Mouse (Mus musculus): ENCODE results near the gene Angel1. TPM values are rescaled to one million over a fixed set of nuclear protein-coding genes. Genes with fewer than 3 reads are reported as not detected.
A peak's percentile ranks its signal among the peaks of the same experiment; 100 is the strongest.

The Angel1 gene
- polyA plus RNA-seq, 1 experiment from 2014 or later = 0.80 TPM

DNA sequence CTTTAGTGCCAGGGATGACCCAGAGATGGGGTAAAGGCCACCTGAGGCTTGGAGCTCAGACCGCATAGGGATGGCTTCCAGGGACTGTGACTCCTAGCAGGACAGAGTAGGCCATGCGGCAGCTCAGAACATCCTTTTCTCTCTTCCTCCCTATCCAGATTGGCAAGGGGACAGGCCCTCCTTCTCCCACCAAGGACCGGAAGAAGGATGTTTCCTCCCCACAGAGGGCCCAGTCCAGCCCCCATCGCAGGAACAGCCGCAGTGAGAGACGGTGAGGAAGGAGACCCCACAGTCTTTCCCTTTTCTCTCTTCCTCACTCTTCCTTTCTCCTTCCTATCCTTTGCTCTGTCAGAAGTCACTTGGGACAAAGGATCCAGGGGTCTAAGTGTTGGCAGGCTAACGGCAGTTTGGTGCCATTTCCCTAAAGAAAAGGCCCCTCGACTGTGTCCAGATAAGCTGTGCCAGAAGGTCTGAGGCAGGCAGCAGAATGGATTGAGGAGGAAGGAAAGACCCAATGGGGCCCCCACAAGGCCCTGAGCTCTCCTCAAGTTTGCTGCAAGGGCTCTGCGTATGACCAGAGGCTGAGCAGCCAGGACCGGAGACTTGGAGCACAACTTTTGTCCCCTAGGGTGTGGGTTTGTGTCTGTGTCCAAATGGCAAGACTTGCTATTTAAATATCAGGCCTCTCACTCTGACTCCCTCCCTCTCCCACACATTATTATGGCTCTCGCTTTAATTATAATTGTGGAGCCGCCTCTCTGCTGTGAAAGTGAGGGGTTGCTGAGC, 35.4 kb downstream of the Angel1 start:
- H3K27ac ChIP-seq (ENCODE audit: low read depth) = 0 out of 2 replicates have a peak overlapping the region, but pooled peaks have one; percentile 34
- H3K9ac ChIP-seq (replicated peaks) = no peak overlapping the region
- H3K4me1 ChIP-seq (ENCODE audit: insufficient read depth) = peaks cover 3% of the 10 kb centered on the region; the same call in 1 of the 2 replicates
- no peak overlapping the region for H3K4me3 ChIP-seq (ENCODE audit: low read depth, low read length)
- no peaks in the 10 kb centered on the region for H3K27me3 ChIP-seq (ENCODE audit: insufficient read depth, low read length)
- ATAC-seq (no peak), DNase-seq (no peak)
- TF ChIP-seq EP300 (IDR thresholded peaks at IDR 0.05; ENCODE audit: low read depth) (no peak), CTCF (IDR thresholded peaks at IDR 0.05; ENCODE audit: low read depth) (no peak)
- H3K9me3 ChIP-seq (ENCODE audit: low read length) = no peaks in the 10 kb centered on the region
- H3K36me3 ChIP-seq (replicated peaks; ENCODE audit: insufficient read depth, low read length) = no peaks in the 10 kb centered on the region
- WGBS (ENCODE audit: insufficient replicate concordance) = 41% methylated on average over 12 of the region's 12 CpGs
- H3K4me2 ChIP-seq (ENCODE audit: low read depth, low read length) = no peak overlapping the region

DNA sequence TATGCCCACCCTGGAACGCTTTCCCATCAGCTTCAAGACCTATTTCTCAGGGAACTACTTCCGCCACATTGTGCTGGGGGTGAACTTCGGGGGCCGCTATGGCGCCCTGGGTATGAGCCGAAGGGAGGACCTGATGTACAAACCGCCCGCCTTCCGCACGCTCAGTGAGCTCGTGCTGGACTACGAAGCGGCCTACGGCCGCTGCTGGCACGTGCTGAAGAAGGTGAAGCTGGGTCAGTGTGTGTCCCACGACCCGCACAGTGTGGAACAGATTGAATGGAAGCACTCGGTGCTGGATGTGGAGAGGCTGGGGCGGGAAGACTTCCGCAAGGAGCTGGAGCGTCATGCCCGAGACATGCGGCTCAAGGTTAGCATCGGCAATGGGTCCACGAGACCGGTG, 37.3 kb downstream of the Angel1 start:
- no peak overlapping the region for H3K27ac ChIP-seq (ENCODE audit: low read depth)
- no peak for TF ChIP-seq EP300 (IDR thresholded peaks at IDR 0.05; ENCODE audit: low read depth)
- TF ChIP-seq CTCF (IDR thresholded peaks at IDR 0.05; ENCODE audit: low read depth) = no peak
- H3K4me1 ChIP-seq (ENCODE audit: insufficient read depth) = peaks cover 3% of the 10 kb centered on the region; the same call in 1 of the 2 replicates
- ATAC-seq (no peak), DNase-seq (no peak)
- no peak overlapping the region for H3K4me3 ChIP-seq (ENCODE audit: low read depth, low read length)
- H3K36me3 ChIP-seq (replicated peaks; ENCODE audit: insufficient read depth, low read length) = no peaks in the 10 kb centered on the region
- no peak overlapping the region for H3K9ac ChIP-seq (replicated peaks)
- no peak overlapping the region for H3K4me2 ChIP-seq (ENCODE audit: low read depth, low read length)
- 94% methylated on average over 27 of the region's 27 CpGs for WGBS (ENCODE audit: insufficient replicate concordance)
- no peaks in the 10 kb centered on the region for H3K27me3 ChIP-seq (ENCODE audit: insufficient read depth, low read length)
- no peaks in the 10 kb centered on the region for H3K9me3 ChIP-seq (ENCODE audit: low read length)

DNA sequence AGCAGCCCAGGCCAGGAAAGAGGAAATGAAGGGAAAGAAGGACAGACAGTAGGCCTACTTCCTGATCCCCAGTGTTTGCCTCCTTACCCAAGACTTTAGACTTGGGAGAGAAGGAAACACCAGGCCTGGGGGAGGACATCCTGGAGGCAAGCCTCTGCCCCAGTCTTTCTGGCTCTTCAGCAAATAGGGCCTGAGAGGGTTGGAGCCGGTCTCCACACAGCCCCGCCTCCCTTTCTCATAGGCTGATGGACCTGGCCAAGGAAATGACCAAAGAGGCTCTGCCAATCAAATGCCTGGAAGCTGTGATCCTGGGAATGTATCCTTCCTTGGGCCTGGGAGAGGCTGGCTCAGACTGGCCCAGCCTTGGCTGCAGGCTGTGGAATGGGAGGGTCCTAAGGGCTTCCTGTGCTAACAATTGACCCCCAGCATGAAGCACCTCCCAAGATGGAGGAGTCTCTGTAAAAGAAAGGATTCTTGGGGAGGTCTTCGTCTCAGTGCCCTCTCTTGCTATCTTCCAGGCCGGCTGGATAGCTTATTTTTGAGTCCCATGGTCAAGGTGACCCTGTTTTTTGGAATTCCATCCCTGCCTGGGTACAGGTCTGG, 38.2 kb downstream of the Angel1 start:
- WGBS (ENCODE audit: insufficient replicate concordance) = 68% methylated on average over 4 of the region's 4 CpGs
- ATAC-seq (peak; percentile 58), DNase-seq (no peak)
- no peak overlapping the region for H3K9ac ChIP-seq (replicated peaks)
- peaks cover 3% of the 10 kb centered on the region; the same call in 1 of the 2 replicates for H3K4me1 ChIP-seq (ENCODE audit: insufficient read depth)
- H3K9me3 ChIP-seq (ENCODE audit: low read length) = no peaks in the 10 kb centered on the region
- TF ChIP-seq EP300 (IDR thresholded peaks at IDR 0.05; ENCODE audit: low read depth) = no peak
- no peaks in the 10 kb centered on the region for H3K36me3 ChIP-seq (replicated peaks; ENCODE audit: insufficient read depth, low read length)
- H3K27me3 ChIP-seq (ENCODE audit: insufficient read depth, low read length) = no peaks in the 10 kb centered on the region
- H3K27ac ChIP-seq (ENCODE audit: low read depth) = no peak overlapping the region
- no peak overlapping the region for H3K4me3 ChIP-seq (ENCODE audit: low read depth, low read length)
- no peak overlapping the region for H3K4me2 ChIP-seq (ENCODE audit: low read depth, low read length)

DNA sequence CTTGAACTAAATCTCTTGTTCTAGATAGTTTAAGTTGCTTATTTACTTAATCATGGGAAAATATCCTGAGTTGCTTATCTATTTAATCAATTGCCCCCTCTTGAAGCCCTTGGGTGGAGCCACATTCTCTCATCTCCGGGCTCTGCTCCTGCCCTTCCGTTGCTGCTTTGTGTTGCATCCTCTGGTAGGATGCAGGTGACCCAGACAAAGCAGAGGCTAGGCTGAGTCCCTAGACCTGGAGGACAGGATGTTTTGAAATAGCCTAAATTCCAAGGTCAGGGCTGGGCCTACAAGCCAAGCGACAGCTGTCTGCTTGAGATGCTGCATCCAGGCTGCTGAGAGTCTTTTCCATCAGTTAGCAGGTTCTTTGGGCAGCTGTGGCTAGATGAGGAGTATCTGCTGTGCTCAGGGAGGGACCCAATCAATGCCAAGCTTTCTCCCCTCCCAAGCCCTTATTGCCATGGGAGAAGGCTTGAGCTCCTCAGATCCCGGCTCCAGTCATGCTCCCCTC, 38.8 kb downstream of the Angel1 start:
- Histone ChIP-seq H3K27me3 (ENCODE audit: insufficient read depth, low read length) (no peaks in the 10 kb centered on the region), H3K9ac (replicated peaks) (no peak overlapping the region), H3K4me1 (ENCODE audit: insufficient read depth) (peaks cover 3% of the 10 kb centered on the region; the same call in 1 of the 2 replicates), H3K4me3 (ENCODE audit: low read depth, low read length) (no peak overlapping the region), H3K4me2 (ENCODE audit: low read depth, low read length) (no peak overlapping the region), H3K27ac (ENCODE audit: low read depth) (0 out of 2 replicates have a peak overlapping the region, but pooled peaks have one; percentile 40), H3K36me3 (replicated peaks; ENCODE audit: insufficient read depth, low read length) (no peaks in the 10 kb centered on the region), H3K9me3 (ENCODE audit: low read length) (no peaks in the 10 kb centered on the region)
- DNase-seq = no peak
- TF ChIP-seq EP300 (IDR thresholded peaks at IDR 0.05; ENCODE audit: low read depth) (no peak), CTCF (IDR thresholded peaks at IDR 0.05; ENCODE audit: low read depth) (no peak)
- peak; percentile 8; the same call in 1 of the 2 replicates for ATAC-seq
- WGBS (ENCODE audit: insufficient replicate concordance) = 45% methylated on average over 4 of the region's 4 CpGs

DNA sequence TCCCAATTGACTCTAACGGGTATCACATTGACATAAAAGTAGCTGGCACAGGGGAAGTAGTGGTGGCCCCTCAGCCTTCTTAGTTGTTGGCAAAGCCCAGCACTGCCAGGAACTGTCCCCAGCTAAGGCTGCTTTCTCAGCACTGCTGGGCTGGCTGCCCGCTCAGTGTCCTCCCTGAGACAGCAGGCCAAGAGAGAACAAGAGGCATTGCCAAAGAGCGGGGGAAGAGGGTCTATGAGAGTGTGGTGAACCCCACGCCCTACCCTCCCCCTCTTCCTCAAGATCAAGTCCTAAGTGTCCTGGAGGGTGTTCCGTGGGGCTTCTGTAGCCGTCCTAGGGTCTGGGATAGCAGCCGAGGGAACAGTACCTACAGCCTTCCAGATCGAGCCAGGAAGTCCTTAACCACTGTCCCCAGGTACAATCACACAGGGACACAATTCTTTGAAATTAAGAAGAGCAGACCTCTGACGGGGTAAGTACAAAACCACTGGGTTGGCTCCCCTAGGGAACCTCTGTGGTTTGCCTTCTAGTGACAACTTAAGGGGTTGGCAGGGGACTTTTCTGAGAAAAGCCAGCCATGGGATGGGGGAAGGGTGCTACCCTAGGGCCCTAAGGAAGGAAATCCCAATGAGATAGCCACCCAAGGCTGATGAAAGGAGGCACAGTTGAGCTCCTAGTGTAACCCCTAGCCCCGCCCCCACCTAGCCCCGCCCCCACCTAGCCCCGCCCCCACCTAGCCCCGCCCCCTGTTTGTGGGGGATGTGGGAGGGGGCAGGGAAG, 39.5 kb downstream of the Angel1 start:
- no peaks in the 10 kb centered on the region for H3K27me3 ChIP-seq (ENCODE audit: insufficient read depth, low read length)
- ATAC-seq (peak; percentile 50), DNase-seq (peak; percentile 29)
- 21% methylated on average over 12 of the region's 13 CpGs for WGBS (ENCODE audit: insufficient replicate concordance)
- H3K36me3 ChIP-seq (replicated peaks; ENCODE audit: insufficient read depth, low read length) = no peaks in the 10 kb centered on the region
- H3K4me1 ChIP-seq (ENCODE audit: insufficient read depth) = peaks cover 3% of the 10 kb centered on the region; the same call in 1 of the 2 replicates
- no peak overlapping the region for H3K9ac ChIP-seq (replicated peaks)
- no peak overlapping the region for H3K4me2 ChIP-seq (ENCODE audit: low read depth, low read length)
- H3K9me3 ChIP-seq (ENCODE audit: low read length) = no peaks in the 10 kb centered on the region
- no peak overlapping the region for H3K4me3 ChIP-seq (ENCODE audit: low read depth, low read length)
- H3K27ac ChIP-seq (ENCODE audit: low read depth) = peak overlapping the region; percentile 17
- TF ChIP-seq CTCF (IDR thresholded peaks at IDR 0.05; ENCODE audit: low read depth) (no peak), EP300 (IDR thresholded peaks at IDR 0.05; ENCODE audit: low read depth) (no peak)

DNA sequence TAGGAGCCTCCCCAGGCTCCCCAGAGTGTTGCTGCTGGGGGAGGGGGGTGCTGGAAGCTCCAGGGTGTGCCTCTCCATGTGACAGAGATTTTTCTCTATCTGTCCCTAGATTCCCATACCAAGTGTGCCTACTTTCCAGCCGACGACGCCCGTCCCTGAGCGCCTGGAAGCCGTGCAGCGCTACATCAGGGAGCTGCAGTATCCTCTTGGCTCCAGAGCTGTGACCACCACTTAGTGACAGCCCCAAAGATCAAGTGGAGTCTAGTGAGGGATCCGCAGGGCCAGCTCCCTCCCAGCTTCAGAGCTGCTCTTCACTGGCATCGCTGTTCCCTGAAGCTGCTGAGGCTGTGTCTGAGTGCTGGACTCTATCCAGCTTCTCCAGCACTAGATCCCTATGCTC, 41.0 kb downstream of the Angel1 start:
- Histone ChIP-seq H3K9ac (replicated peaks) (no peak overlapping the region), H3K27ac (ENCODE audit: low read depth) (no peak overlapping the region), H3K27me3 (ENCODE audit: insufficient read depth, low read length) (peaks cover 6% of the 10 kb centered on the region), H3K4me1 (ENCODE audit: insufficient read depth) (peaks cover 3% of the 10 kb centered on the region; the same call in 1 of the 2 replicates), H3K4me3 (ENCODE audit: low read depth, low read length) (no peak overlapping the region), H3K4me2 (ENCODE audit: low read depth, low read length) (no peak overlapping the region), H3K36me3 (replicated peaks; ENCODE audit: insufficient read depth, low read length) (no peaks in the 10 kb centered on the region), H3K9me3 (ENCODE audit: low read length) (no peaks in the 10 kb centered on the region)
- TF ChIP-seq EP300 (IDR thresholded peaks at IDR 0.05; ENCODE audit: low read depth) (no peak), CTCF (IDR thresholded peaks at IDR 0.05; ENCODE audit: low read depth) (no peak)
- 89% methylated on average over 9 of the region's 9 CpGs for WGBS (ENCODE audit: insufficient replicate concordance)
- DNase-seq = no peak
- ATAC-seq = no peak
